Comparison of ENCODE assay signal across 14 mouse cellular contexts in the genomic region with DNA sequence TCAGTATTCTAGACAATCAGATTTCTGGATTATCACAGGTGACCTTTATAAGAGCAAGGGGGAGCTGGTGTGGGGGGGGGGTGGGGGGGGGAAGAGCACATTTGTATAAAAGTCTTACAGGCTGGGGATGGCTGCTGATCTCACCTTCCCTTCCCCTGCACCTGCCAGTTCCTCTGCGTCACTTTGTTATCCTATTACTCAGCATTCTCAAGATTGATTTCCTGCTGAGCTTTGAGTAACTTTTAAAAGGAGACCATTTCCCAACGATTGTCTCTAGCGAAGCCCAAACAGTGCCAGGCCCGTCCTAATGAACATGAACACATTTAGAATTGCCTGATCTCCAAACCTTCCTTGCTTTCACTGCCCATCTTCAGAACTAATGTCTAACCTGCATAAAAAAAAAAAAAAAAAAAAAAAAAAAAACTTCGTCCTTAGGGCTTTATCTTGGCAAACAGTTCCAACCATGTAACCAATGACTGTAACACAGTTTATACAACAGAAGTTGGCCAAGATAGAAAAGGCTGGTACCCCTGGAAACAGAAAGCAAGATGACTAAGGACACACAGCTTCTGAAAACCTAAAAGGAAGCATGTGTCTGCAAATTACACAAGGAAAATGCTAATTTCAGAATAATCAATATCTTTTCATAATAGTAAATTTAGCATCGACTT. TPM values are rescaled to one million over a fixed set of nuclear protein-coding genes. Genes with fewer than 3 reads are reported as not detected.
DNase-seq lines count a peak whose midpoint lies in the region.
"Had no signal": no experiment of that assay in that cellular context is flagged by ENCODE, and none has a peak within 500 bp of the region (broad histone marks: within the 10 kb centered on the region; RNA-seq: fewer than 3 reads in every experiment).

No protein-coding gene starts in this region.

- DNase-seq in adrenal gland, adult 2 months, result peak; percentile 17
- no peak for DNase-seq in adrenal gland, postnatal 10 days
- peak; percentile 8 for DNase-seq in thymus, postnatal 14 days
- no peak for DNase-seq in thymus, postnatal 10 days (ENCODE audit: low spot score in 2 of 2)
- peak; percentile 62 for DNase-seq in induced T-regulatory cell, adult 2 months (ENCODE audit: low read depth)
- no peak for DNase-seq in kidney, postnatal 4 days
- no peak for DNase-seq in right cerebral cortex, postnatal 4 days
- DNase-seq in frontal cortex, postnatal 10 days (ENCODE audit: low spot score in 2 of 2), result no peak
- DNase-seq: cerebellum, adult 2 months; gastrocnemius, postnatal 36 days; kidney, adult 2 months; kidney, postnatal 36 days; right cerebral cortex, postnatal 25 days; thymus, postnatal 36 days had no signal

RNA-seq across cellular contexts. Expression of gene Hnrnpll, which starts 29.9 kb away (rescaled TPM):
- 10 to 100 TPM; 43.5 to 44.5 TPM for total RNA-seq in adrenal gland, adult 2 months (2021)
- polyA plus RNA-seq in adrenal gland, adult 2 months (2012; rRNA removed), result 14.8 and 15.2 TPM in 2 replicates
- total RNA-seq in adrenal gland, postnatal 10 days (2021), result 10 to 100 TPM; 45.4 to 57.6 TPM

RNA-seq across cellular contexts. Expression of gene Galm, which starts 35.3 kb away (rescaled TPM):
- total RNA-seq in adrenal gland, adult 2 months (2021), result 10 to 100 TPM; 16.7 to 21.2 TPM
- polyA plus RNA-seq in adrenal gland, adult 2 months (2012; rRNA removed), result 5.4 and 5.5 TPM in 2 replicates
- total RNA-seq in adrenal gland, postnatal 10 days (2021), result 10 to 100 TPM; 24.7 to 32.1 TPM

Comparison
In these comparisons a context has a peak if more than half of its experiments do, and no peak if none do; other contexts are left out.
1. DNase-seq: peak in adrenal gland, adult 2 months (single experiment), thymus, postnatal 14 days (single experiment) and induced T-regulatory cell, adult 2 months (single experiment); none in adrenal gland, postnatal 10 days (single experiment), thymus, postnatal 10 days (0 of 2), kidney, postnatal 4 days (0 of 2), right cerebral cortex, postnatal 4 days (single experiment) and frontal cortex, postnatal 10 days (0 of 2).